Mouse (Mus musculus) liver, postnatal 0 days (tissue): ENCODE results near the gene Pole3.

Experiments used
- CTCF ChIP-seq: sonication (generic); IDR thresholded peaks from 2 replicates; pipeline ENCODE4 v1.5.1; 2016; ENCODE audit warnings: antibody characterized with exemption, low read depth
- EP300 ChIP-seq: IDR thresholded peaks from 2 replicates; pipeline ENCODE4 v1.6.1; 2016; ENCODE audit warnings: antibody characterized with exemption, low read depth, mild to moderate bottlenecking

DNA sequence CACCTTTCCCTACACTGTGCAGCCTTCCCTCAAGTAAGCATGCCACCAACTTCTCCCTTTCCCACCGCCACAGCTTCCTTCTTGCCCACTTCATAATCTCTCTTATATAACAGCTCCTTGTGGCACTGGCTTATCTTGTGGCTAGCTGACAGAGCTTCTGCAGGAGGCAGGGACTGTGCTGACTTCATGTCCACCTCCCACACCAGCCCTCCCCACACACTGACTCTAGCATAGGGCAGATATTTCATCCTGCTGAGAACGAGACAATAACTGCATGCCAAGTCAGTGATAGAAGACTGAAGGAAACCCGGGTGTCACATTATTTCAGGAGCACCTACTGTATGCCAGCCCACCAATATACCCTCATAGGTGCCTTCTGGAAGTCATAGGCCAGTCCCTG lies 9.4 kb downstream of the Pole3 start:
- TF ChIP-seq CTCF (no peak), EP300 (0 out of 2 replicates have a peak, but pooled peaks have one; percentile 9)
